Mouse (Mus musculus) erythroid progenitor cell, adult 5-6 weeks (primary cell): ENCODE results near the gene Lix1. TPM values are rescaled to one million over a fixed set of nuclear protein-coding genes. Genes with fewer than 3 reads are reported as not detected.
"Not testable (repeated sequence)": the region's sequence is repeated elsewhere in the genome, so short reads cannot be mapped to it uniquely, and the experiment has no call there.

Source experiments
- ATAC-seq: replicated peaks from 2 replicates; pipeline ENCODE4 v1.8.0; 2016; ENCODE audit warnings: moderate number of reproducible peaks, mild to moderate bottlenecking, moderate TSS enrichment, inconsistent platforms; ENCODE audit not compliant: poor library complexity, low FRiP score, severe bottlenecking
- total RNA-seq, 2 experiments: library from RNA; stranded (forward) in 1 of 2; stranded (reverse) in 1 of 2; fragments of 150-400 nt in 1 of 2; fragments of 186-747, 209-891 nt in 1 of 2; gene quantifications; 2 replicates each; pipeline versions ENCODE4 v1.2.3 to v1.2.4; 2015 to 2017; ENCODE audit warnings: low replicate concordance in 2 of 2

Lix1 gene
- total RNA-seq, 2 experiments from 2014 or later = not detected

DNA sequence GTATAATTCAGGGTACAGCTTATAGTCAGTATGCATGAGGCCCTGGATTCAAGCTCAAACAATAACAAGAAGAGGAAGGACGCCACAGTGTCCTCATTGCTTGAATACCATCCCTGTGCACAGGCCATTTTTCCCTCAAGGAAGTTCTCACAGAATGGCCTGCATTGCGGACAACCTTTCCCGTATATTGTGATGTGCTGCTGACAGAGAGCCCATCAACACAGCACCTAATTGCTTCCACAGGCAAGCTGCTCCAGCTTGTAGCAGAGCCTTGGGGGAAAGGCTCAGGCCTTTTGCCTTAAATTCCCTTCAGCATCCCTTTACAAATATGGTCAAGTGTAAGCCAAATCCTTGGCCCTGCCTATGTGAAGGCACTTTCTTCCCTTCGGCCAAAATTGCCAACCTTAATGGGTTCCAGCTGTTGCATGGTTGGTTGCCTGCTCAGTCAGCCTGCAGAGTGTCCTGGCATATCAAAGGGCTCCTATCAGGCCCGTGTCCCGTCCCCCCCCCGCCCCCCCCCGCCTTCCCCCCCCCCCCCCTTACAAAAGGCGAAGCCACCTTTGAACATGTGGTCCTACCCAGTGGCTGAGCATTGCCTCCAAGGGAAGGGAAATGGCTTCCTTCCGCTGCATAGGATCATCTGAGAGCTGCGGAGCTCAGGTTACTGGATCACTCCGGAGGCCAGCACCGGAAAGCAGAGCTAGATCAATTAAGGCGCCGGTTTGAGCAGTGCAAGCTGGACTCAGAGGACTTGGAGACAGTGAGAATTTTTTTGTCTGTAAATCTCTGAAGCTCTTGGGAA lies 88.5 kb downstream of the Lix1 start:
- ATAC-seq = no peak

DNA sequence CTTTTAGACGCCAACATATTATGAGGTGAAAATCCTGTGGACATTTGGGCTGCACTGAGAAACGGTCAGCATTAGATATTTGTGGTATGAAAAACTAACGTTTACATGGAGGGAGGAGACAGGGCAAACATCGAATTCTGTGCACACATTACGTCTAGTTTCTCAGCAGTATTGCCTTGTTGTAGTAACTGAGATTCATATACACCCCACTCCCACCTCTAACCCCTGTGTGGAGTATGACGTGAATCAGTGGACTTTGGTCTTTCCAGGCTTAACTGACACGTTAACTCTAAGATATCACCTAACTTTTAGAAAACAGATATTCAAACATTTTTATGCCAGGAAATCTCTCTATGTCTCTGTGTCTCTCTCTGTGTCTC lies 89.1 kb downstream of the Lix1 start:
- no peak for ATAC-seq

GRCm38 (mm10) chr17:17492116-17492515 lies 89.6 kb downstream of the Lix1 start:
- no peak for ATAC-seq

GRCm38 (mm10) chr17:17496234-17496633 lies 93.8 kb downstream of the Lix1 start:
- not testable (repeated sequence) for ATAC-seq

DNA sequence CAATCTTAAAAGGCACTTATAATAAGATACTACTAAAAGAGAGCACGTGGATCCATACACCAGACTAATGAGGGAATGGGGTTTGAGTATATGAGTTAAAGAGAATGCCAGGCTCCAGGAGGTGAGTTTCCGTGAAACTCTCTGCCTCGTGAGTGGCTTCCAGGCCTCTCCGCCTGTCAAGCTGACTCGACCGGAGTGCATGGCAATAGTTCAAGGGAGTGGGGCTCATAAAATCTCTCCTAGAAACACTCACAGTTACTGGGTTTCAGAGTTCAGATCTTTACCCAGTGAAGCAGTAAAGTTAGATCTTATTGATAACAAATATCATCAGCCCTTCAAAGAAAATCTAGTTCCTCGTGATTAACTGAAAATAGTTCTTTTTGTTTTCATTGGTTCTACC lies 94.3 kb downstream of the Lix1 start:
- ATAC-seq = no peak

- no peak for ATAC-seq
These were observed 96.4 kb downstream of the Lix1 start for GRCm38 (mm10) chr17:17498848-17499247.

- ATAC-seq = no peak
These were observed 96.8 kb downstream of the Lix1 start for GRCm38 (mm10) chr17:17499278-17499677.

GRCm38 (mm10) chr17:17506677-17507076 lies 104.2 kb downstream of the Lix1 start:
- ATAC-seq = no peak

Other genes with a start within 250 kb of the Lix1 start
- 1.7 and 8.6 TPM in 2 replicates for gene Riok2, start 28.4 kb upstream of the Lix1 start, total RNA-seq (2015; ENCODE audit: low replicate concordance)
- 10.8 and 13.2 TPM in 2 replicates for gene Riok2, start 28.4 kb upstream of the Lix1 start, total RNA-seq (2017; ENCODE audit: low replicate concordance)
- 45.0 and 50.7 TPM in 2 replicates for gene Lnpep, start 222.4 kb downstream of the Lix1 start, total RNA-seq (2015; ENCODE audit: low replicate concordance)
- 36.1 TPM in 2 replicates for gene Lnpep, start 222.4 kb downstream of the Lix1 start, total RNA-seq (2017; ENCODE audit: low replicate concordance)